Mouse (Mus musculus) heart, postnatal 10 days (tissue): Measurements from ENCODE around the gene Olfr1251. TPM values are rescaled to one million over a fixed set of nuclear protein-coding genes. Genes with fewer than 3 reads are reported as not detected.
"Not testable (repeated sequence)": the region's sequence is repeated elsewhere in the genome, so short reads cannot be mapped to it uniquely, and the experiment has no call there.

ENCODE experiments used
- DNase-seq, 2 experiments: peaks; one replicate each; pipeline ENCODE4 v3.0.0; 2021
- intact Hi-C: fragments of 180-260 bp; cut with DNase I; formaldehyde crosslinking; loops from one replicate; pipeline ENCODE4 v1.15.1; 2025
- total RNA-seq, 2 experiments: library from RNA; stranded (reverse); gene quantifications; 2 replicates each; pipeline ENCODE4 v1.2.3; 2021

The Olfr1251 gene
- not detected for total RNA-seq

DNA sequence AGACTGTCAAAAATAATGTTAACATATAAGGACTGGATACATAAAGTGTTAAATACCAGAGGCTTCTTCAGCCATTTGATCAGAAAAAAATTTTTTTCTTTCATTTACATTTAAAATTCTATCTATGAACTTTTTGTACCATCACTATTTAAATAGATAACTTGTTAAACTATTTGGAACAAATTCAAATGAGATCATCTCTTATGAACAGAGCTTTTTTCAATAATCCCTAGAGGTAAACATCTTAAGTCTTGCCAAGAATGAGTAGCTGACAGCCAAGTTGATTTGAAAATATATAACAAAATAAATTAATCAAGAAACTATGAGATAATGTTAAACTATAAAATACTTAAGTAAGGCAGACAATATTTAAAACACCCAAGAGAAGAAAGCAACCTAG, at the start of gene Olfr1251:
Gene Olfr1251, minus strand, starts transcription at position 101 of the 400 bp plus-strand sequence.
- intact Hi-C loops, result no loop called here
- DNase-seq, result no peak

GRCm38 (mm10) chr2:89691980-89692379, 20.2 kb upstream of the Olfr1251 start:
- DNase-seq, result no peak
- intact Hi-C loops, result no loop called here

- DNase-seq, result no peak
These were observed 10.4 kb downstream of the Olfr1251 start, which contains the start of gene Olfr1250 for GRCm38 (mm10) chr2:89661367-89661766. Gene Olfr1250 (minus strand): TSS chr2:89661467.

GRCm38 (mm10) chr2:89634883-89635282, 36.9 kb downstream of the Olfr1251 start, which contains the start of gene Olfr1249:
Gene Olfr1249 (minus strand): TSS chr2:89634983.
- intact Hi-C loops, result no loop called here
- DNase-seq, result no peak

More at GRCm38 (mm10) chr2:89661367-89661766, 10.4 kb downstream of the Olfr1251 start, which contains the start of gene Olfr1250:
- intact Hi-C loops, result no loop called here

- intact Hi-C loops, DNase-seq: not testable (repeated sequence)
These were observed 53.6 kb downstream of the Olfr1251 start, which contains the start of gene Olfr1248 for GRCm38 (mm10) chr2:89618145-89618544. Gene Olfr1248 (minus strand): TSS chr2:89618245.

Other genes starting within 250 kb of the Olfr1251 start
- not detected for gene Olfr1240, start 228.9 kb downstream of the Olfr1251 start, total RNA-seq
- gene Olfr1241, start 184.8 kb downstream of the Olfr1251 start, total RNA-seq, result not detected
- not detected for gene Olfr1242, start 173.6 kb downstream of the Olfr1251 start, total RNA-seq
- gene Olfr1243, start 140.4 kb downstream of the Olfr1251 start, total RNA-seq, result not detected
- not detected for gene Olfr1245, start 93.5 kb downstream of the Olfr1251 start, total RNA-seq
- not detected for gene Olfr1246, start 78.8 kb downstream of the Olfr1251 start, total RNA-seq
- gene Olfr1247, start 57.8 kb downstream of the Olfr1251 start, total RNA-seq, result under 1 TPM in 1 of 2 experiments, not detected in 1; 0.05 TPM
- gene Olfr1248, start 53.7 kb downstream of the Olfr1251 start, total RNA-seq, result not detected
- not detected for gene Olfr1249, start 37.0 kb downstream of the Olfr1251 start, total RNA-seq
- not detected for gene Olfr1250, start 10.5 kb downstream of the Olfr1251 start, total RNA-seq
- gene Olfr1252, start 53.1 kb upstream of the Olfr1251 start, total RNA-seq, result not detected
- not detected for gene Olfr1253, start 85.2 kb upstream of the Olfr1251 start, total RNA-seq
- not detected for gene Olfr1254, start 121.7 kb upstream of the Olfr1251 start, total RNA-seq
- not detected for gene Olfr1255, start 140.1 kb upstream of the Olfr1251 start, total RNA-seq
- gene Olfr1256, start 169.6 kb upstream of the Olfr1251 start, total RNA-seq, result not detected
- not detected for gene Olfr48, start 176.3 kb upstream of the Olfr1251 start, total RNA-seq
- not detected for gene Olfr1257, start 206.5 kb upstream of the Olfr1251 start, total RNA-seq